Mouse (Mus musculus): Measurements from ENCODE around the gene Tctn3.
"Not testable (repeated sequence)": the region's sequence is repeated elsewhere in the genome, so short reads cannot be mapped to it uniquely, and the experiment has no call there.

The Tctn3 gene

GRCm38 (mm10) chr19:40625935-40626334 lies 13.9 kb upstream of the Tctn3 start:
- DNase-seq (ENCODE audit: low read depth), result no peak

DNA sequence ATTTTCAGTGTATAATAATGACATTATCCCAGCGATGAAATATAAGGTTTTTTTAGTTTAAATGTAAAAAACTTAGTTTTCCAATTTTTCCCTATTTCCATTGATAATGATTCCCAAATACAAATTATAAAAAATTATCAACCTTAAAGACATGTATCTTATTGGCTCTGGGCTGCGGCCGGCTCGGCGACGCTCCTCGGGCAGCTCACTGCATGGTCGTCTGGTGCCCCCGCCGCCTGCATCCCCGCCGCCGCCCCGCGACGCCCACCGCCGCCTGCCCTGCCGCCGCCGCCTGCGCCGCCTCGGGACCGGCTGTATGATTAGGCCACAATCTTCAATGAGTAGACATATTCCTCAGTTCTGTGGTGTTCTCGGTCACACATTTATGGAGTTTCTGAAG lies 9.6 kb upstream of the Tctn3 start:
- not testable (repeated sequence) for DNase-seq (ENCODE audit: low read depth)

DNA sequence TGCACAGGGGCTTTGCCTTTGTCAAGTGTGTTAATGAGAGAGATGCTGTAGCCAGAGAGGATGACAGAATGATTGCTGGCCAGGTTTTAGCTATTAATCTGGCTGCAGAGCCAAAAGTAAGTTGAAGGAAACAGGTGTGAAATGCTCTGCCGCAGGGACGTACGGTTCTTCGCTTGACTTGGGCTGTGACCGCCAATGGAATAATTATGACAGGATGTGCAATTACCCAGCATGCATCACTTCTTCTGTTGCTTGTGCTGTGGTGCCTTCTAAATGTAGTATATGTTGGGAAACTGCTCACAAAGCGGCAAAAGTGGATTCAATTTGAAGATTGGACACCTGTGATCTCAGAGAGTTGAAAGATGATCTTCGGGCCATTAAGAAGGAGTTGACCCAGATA lies 4.0 kb upstream of the Tctn3 start:
- no peak for DNase-seq (ENCODE audit: low read depth)

GRCm38 (mm10) chr19:40614811-40615210 lies 2.8 kb upstream of the Tctn3 start:
- peak; percentile 53 for DNase-seq (ENCODE audit: low read depth)

GRCm38 (mm10) chr19:40607676-40608075 lies 4.4 kb downstream of the Tctn3 start:
- no peak for DNase-seq (ENCODE audit: low read depth)

GRCm38 (mm10) chr19:40605189-40605588 lies 6.8 kb downstream of the Tctn3 start:
- DNase-seq (ENCODE audit: low read depth), result no peak

DNA sequence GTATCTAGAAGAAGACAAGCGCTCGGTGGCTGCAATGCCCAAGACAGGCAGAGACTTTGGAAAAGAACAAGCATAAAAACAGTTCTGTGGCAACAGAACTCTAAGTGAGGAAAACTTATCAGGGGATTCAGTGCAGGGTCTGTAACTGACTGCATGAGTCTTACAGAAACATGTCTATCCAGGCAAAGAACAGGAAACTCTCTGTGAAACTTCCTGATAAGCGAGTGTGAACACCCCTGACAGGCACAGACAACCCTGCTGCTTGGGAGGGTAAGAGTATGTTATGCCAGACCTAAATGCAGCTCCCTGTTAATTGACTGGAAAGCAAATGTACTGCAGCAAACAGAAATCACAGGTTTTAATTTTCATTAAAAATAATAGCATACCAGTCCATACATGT lies 10.2 kb downstream of the Tctn3 start:
- no peak for DNase-seq (ENCODE audit: low read depth)

DNA sequence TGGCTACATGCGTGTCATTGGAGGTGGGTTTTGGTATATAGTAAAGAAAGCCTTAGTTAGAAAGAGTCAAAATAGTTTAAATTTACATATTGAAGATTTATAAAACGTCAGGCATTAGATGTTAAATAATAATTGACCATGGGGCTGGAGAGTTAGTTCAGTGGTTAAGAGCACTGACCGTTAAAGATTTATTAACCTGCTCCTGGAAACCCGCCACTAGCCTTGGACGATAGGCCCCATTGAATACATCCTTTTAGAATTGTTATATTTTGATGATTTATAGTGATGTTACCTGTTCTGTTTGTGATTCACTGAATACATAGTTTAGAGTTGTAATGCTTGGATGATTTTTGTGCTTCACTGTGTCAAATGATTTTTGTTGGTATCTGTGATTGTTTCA lies 11.2 kb downstream of the Tctn3 start:
- DNase-seq (ENCODE audit: low read depth), result not testable (repeated sequence)

GRCm38 (mm10) chr19:40595831-40596230 lies 16.2 kb downstream of the Tctn3 start:
- DNase-seq (ENCODE audit: low read depth), result peak; percentile 85

GRCm38 (mm10) chr19:40595231-40595630 lies 16.8 kb downstream of the Tctn3 start:
- peak; percentile 76 for DNase-seq (ENCODE audit: low read depth)

- no peak for DNase-seq (ENCODE audit: low read depth)
Measured at GRCm38 (mm10) chr19:40589530-40589880, 22.5 kb downstream of the Tctn3 start.

- peak; percentile 86 for DNase-seq (ENCODE audit: low read depth)
Measured at GRCm38 (mm10) chr19:40588847-40589529, 23.0 kb downstream of the Tctn3 start.

- DNase-seq (ENCODE audit: low read depth), result peak; percentile 89
Measured at GRCm38 (mm10) chr19:40588293-40588654, 23.8 kb downstream of the Tctn3 start, which contains the start of gene Aldh18a1. Gene Aldh18a1 (minus strand): TSS chr19:40588463.

GRCm38 (mm10) chr19:40587491-40588292 lies 24.3 kb downstream of the Tctn3 start:
- DNase-seq (ENCODE audit: low read depth), result no peak

GRCm38 (mm10) chr19:40586908-40587307 lies 25.1 kb downstream of the Tctn3 start:
- DNase-seq (ENCODE audit: low read depth), result no peak

DNA sequence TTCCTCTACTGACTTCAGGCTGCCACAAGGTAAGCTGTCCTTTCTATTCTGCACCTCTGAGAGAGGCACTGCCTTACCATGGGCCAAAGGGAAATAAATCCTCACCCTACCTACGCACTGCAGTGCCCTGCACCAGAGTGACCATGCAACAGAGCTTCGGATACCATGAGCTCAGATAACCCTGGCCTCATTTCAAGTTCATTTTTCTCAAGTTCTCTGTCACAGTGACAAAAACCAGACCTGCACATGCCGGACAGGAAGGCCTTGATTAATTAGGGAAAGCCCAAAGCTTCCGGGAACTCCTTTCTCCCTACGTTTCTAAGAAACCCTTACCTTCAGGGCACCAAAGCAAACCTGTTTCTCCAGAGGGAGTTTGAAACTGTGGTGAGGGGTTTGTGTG lies 30.4 kb downstream of the Tctn3 start:
- no peak for DNase-seq (ENCODE audit: low read depth)

DNA sequence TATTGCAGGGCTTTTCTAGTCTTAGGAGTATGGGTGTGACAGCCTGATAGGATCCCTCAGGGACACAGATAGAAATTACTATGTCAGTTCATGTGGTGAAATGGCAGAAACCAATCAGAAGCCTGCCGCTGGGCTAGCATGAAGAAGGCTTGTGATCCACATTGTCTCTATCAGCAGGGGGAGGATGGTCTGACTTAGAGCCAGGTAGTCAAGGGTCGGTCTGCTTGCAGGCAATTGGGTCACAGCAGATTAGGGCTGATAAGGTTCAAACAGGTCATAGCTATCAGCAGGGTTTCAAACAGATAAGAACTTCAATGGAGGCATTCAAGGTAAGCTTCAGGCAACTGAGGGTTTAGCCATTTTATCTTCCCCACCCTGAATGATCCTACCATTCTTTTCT lies 31.1 kb downstream of the Tctn3 start:
- DNase-seq (ENCODE audit: low read depth), result no peak

GRCm38 (mm10) chr19:40575438-40575837 lies 36.6 kb downstream of the Tctn3 start:
- no peak for DNase-seq (ENCODE audit: low read depth)

DNA sequence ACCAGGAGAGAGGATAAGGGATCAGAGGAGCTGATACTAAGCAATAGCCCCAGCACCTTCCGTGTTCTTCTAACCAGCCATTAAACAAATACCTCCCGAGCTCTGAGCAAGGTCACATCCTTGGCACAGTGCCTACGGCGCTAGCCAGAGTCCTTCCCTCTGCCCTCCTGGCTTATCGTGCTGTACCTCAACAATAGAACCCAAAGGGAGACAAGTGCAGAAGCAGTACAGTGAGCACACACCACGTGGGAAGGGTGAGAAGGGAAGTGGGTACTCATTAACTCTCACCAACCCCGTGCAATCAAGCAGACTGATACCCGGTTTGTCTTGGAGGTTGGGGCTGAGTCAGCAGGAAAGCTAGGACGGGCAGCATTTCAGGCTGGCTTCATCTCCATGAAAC lies 41.3 kb downstream of the Tctn3 start:
- DNase-seq (ENCODE audit: low read depth), result no peak

DNA sequence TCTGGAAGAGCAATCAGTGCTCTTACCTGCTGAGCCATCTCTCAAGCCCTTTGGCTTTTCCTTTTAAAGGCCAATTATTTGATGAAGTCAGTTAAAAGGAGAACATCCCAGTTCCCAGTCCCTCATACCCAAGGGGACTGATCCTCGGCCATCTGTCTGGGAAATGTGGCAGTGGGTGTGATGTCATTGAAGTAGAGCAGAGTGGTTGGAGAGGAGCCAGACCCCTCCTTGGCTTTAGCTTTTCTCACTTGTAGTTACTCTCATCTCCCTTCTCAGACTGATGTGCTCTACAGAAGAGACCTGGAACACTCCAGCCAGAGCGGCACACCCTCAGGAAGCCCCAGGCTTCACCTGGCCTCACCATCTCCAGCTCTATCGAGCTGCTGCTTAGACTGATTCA lies 44.4 kb downstream of the Tctn3 start:
- no peak for DNase-seq (ENCODE audit: low read depth)

GRCm38 (mm10) chr19:40563880-40564645 lies 48.0 kb downstream of the Tctn3 start:
- DNase-seq (ENCODE audit: low read depth), result no peak

GRCm38 (mm10) chr19:40561521-40561920 lies 50.5 kb downstream of the Tctn3 start:
- not testable (repeated sequence) for DNase-seq (ENCODE audit: low read depth)

DNA sequence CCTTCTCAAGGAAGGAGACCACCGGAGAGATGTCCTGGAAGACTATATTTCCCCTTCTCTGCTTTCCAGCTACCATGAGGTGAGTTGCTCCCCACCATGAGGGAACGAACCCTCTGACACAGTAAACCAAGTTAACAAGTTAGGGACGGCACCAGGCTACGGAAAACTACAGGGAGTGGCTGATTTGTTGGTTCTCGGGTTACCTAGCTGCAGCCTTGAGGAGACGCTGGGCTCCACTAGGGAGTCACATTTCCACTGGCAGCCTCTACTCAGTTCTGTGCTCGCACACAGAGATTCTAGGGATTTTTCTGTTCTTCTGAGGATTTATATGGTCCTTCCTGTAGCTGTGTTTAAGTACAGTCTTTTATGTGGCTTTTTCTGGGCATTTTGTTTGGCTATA lies 56.0 kb downstream of the Tctn3 start:
- no peak for DNase-seq (ENCODE audit: low read depth)

Data from fibroblast of lung, adult 2 months (primary cell).